Mouse (Mus musculus) liver, embryonic 11.5 days (tissue): Measurements from ENCODE around the gene Gm21440. TPM values are rescaled to one million over a fixed set of nuclear protein-coding genes. Genes with fewer than 3 reads are reported as not detected.
"Not testable (repeated sequence)": the region's sequence is repeated elsewhere in the genome, so short reads cannot be mapped to it uniquely, and the experiment has no call there.

Experiments used
- ATAC-seq: fragments of 200-750 bp; cut with Nextera tagmentation; replicated peaks from 2 replicates; pipeline ENCODE4 v1.8.0; 2017; ENCODE audit warnings: moderate number of reproducible peaks, mild to moderate bottlenecking, moderate TSS enrichment, moderate library complexity; ENCODE audit not compliant: low FRiP score
- DNase-seq: peaks from one replicate; pipeline ENCODE4 v3.0.0-alpha.2; 2017; ENCODE audit warnings: low spot score
- H3K27ac ChIP-seq: fragments of 300-500 bp; sonication (generic); 2 replicates; pipeline ENCODE4 v1.5.1; 2014; ENCODE audit warnings: mild to moderate bottlenecking, low read depth, low read length, control low read depth
- H3K27me3 ChIP-seq: fragments of 300-500 bp; sonication (generic); replicated peaks from 2 replicates; pipeline ENCODE4 v1.6.1; 2014; ENCODE audit warnings: low read length, mixed read lengths; ENCODE audit not compliant: control insufficient read depth, insufficient read depth
- H3K36me3 ChIP-seq: fragments of 300-500 bp; sonication (generic); 2 replicates; pipeline ENCODE4 v1.6.1; 2014; ENCODE audit warnings: mild to moderate bottlenecking, low read length, moderate library complexity, mixed read lengths; ENCODE audit not compliant: control insufficient read depth, insufficient read depth
- H3K4me1 ChIP-seq: fragments of 300-500 bp; sonication (generic); replicated peaks from 2 replicates; pipeline ENCODE4 v1.6.1; 2014; ENCODE audit warnings: low read length, mixed read lengths; ENCODE audit not compliant: control insufficient read depth, insufficient read depth
- H3K4me2 ChIP-seq: fragments of 300-500 bp; sonication (generic); 2 replicates; pipeline ENCODE4 v1.6.1; 2014; ENCODE audit warnings: mild to moderate bottlenecking, control low read depth, moderate library complexity
- H3K4me3 ChIP-seq: fragments of 300-500 bp; sonication (generic); 2 replicates; pipeline ENCODE4 v1.5.1; 2014; ENCODE audit warnings: low read depth, low read length, control low read depth
- H3K9ac ChIP-seq: fragments of 300-500 bp; sonication (generic); 2 replicates; pipeline ENCODE4 v1.6.1; 2014; ENCODE audit warnings: low read depth, low read length, control low read depth
- H3K9me3 ChIP-seq: fragments of 300-500 bp; sonication (generic); 2 replicates; pipeline ENCODE4 v1.6.1; 2016; ENCODE audit warnings: low read length, inconsistent platforms, mixed read lengths; ENCODE audit not compliant: control insufficient read depth
- WGBS: fragments of 180-500 bp; shearing (Covaris S2); extraction: QIAGEN DNeasy Blood & Tissue Kit; methylation state at CpG from one replicate; pipeline ENCODE4 v1.1.7; 2014; 5-methylcytosine and 5-hydroxymethylcytosine counted together
- polyA plus RNA-seq: library from polyadenylated mRNA; unstranded; fragments of >200 nt; fragmentation: Nextera tagmentation; extraction: Ambion mirVana; gene quantifications from 2 replicates; pipeline ENCODE4 v1.2.1, GENCODE M21; 2014

Gm21440 gene
- not detected in 2 replicates for polyA plus RNA-seq

DNA sequence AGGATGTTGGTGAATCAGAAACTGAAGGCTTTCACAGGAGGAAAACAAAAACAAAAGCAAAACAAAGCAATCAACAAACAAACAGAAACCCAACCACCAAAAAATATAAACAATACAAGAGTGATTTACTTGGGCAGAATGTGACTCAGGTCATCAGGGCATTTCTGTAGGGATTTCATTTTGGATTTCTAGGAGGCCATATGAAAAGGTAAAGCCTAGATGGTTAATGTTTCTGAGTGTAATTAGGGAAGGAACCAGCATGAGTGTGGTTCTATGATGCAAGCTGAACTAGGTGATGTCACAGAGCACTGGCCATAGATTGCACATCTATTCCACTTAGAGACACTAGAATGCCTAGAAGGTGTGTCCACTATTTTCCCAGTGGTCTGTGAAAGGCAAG lies at the start of gene Gm21440, which contains the start of gene Gm21454:
Gm21440 (plus strand) TSS at position 301 of the 400 bp plus-strand sequence.
Gm21454 (plus strand) TSS at position 352 of the 400 bp plus-strand sequence.
- not testable (repeated sequence) for H3K9ac ChIP-seq, ATAC-seq, H3K4me2 ChIP-seq, H3K27ac ChIP-seq, H3K4me1 ChIP-seq, H3K36me3 ChIP-seq, H3K4me3 ChIP-seq, H3K27me3 ChIP-seq, H3K9me3 ChIP-seq, DNase-seq

DNA sequence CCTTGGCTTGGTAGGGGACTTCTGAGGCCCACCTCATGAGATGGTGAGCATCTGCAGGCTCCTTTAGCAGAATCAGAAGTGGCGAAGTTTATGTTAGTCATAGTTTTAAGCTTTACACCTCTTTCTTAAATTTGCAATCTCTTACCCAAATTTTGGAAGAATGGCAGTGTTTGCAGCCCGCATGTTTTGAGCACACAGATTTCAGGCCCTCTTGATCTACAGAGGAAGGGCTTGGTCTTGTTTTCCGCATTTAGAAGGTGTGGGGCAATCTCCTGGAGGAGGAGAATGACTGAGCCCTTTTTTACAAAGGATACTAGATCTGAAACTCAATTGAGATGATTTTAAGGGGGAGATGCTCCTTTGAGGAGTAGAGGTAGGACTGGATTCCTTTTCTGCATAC lies 28.4 kb upstream of the Gm21440 start, which contains the start of gene Gm21828:
Gm21828 (minus strand) TSS at position 101 of the 400 bp plus-strand sequence.
- ATAC-seq = not testable (repeated sequence)

More for the DNA sequence above, 28.4 kb upstream of the Gm21440 start, which contains the start of gene Gm21828:
- not testable (repeated sequence) for H3K9ac ChIP-seq, H3K9me3 ChIP-seq, H3K27me3 ChIP-seq, H3K27ac ChIP-seq, H3K36me3 ChIP-seq, DNase-seq, H3K4me2 ChIP-seq, H3K4me3 ChIP-seq, H3K4me1 ChIP-seq
- no CpG with 5 or more reads among the region's 3 CpGs for WGBS

Other genes starting within 250 kb of the Gm21440 start
- gene Gm20807, start 209.5 kb upstream of the Gm21440 start, polyA plus RNA-seq = not detected in 2 replicates
- not detected in 2 replicates for gene Gm21891, start 118.9 kb upstream of the Gm21440 start, polyA plus RNA-seq
- not detected in 2 replicates for gene Gm21425, start 90.4 kb upstream of the Gm21440 start, polyA plus RNA-seq
- gene Gm21828, start 28.5 kb upstream of the Gm21440 start, polyA plus RNA-seq = not detected in 2 replicates
- not detected in 2 replicates for gene Gm21454, start 51 bp downstream of the Gm21440 start, polyA plus RNA-seq
- not detected in 2 replicates for gene Gm21725, start 96.7 kb downstream of the Gm21440 start, polyA plus RNA-seq
- gene Gm21866, start 213.2 kb downstream of the Gm21440 start, polyA plus RNA-seq = not detected in 2 replicates
- gene Gm20773, start 241.6 kb downstream of the Gm21440 start, polyA plus RNA-seq = not detected in 2 replicates